Mouse (Mus musculus): ENCODE data around the gene Gm8180.
"Not testable (repeated sequence)": the region's sequence is repeated elsewhere in the genome, so short reads cannot be mapped to it uniquely, and the experiment has no call there.

The Gm8180 gene

GRCm38 (mm10) chr14:43784645-43785044 is at the start of gene Gm8180:
TSS of gene Gm8180 (minus strand) at chr14:43784745.
- DNase-seq (ENCODE audit: low spot score): not testable (repeated sequence)

- not testable (repeated sequence) for DNase-seq (ENCODE audit: low spot score)
Measured at GRCm38 (mm10) chr14:43830385-43830784, 45.8 kb upstream of the Gm8180 start.

GRCm38 (mm10) chr14:43824176-43824575 is 39.6 kb upstream of the Gm8180 start:
- DNase-seq (ENCODE audit: low spot score): not testable (repeated sequence)

GRCm38 (mm10) chr14:43821869-43822268 is 37.3 kb upstream of the Gm8180 start:
- not testable (repeated sequence) for DNase-seq (ENCODE audit: low spot score)

- DNase-seq (ENCODE audit: low spot score): peak; percentile 9
Measured at GRCm38 (mm10) chr14:43812458-43812857, 27.9 kb upstream of the Gm8180 start.

GRCm38 (mm10) chr14:43808142-43808541 is 23.6 kb upstream of the Gm8180 start:
- not testable (repeated sequence) for DNase-seq (ENCODE audit: low spot score)

GRCm38 (mm10) chr14:43804435-43804834 is 19.9 kb upstream of the Gm8180 start:
- DNase-seq (ENCODE audit: low spot score): not testable (repeated sequence)

GRCm38 (mm10) chr14:43796905-43797470 is 12.4 kb upstream of the Gm8180 start:
- peak; percentile 28 for DNase-seq (ENCODE audit: low spot score)

- no peak for DNase-seq (ENCODE audit: low spot score)
Measured at GRCm38 (mm10) chr14:43796069-43796904, 11.7 kb upstream of the Gm8180 start.

GRCm38 (mm10) chr14:43793811-43794210 is 9.3 kb upstream of the Gm8180 start:
- DNase-seq (ENCODE audit: low spot score): not testable (repeated sequence)

- DNase-seq (ENCODE audit: low spot score): not testable (repeated sequence)
Measured at GRCm38 (mm10) chr14:43747566-43747965, 37.0 kb downstream of the Gm8180 start, which contains the start of gene Gm6526. TSS of gene Gm6526 (plus strand) at chr14:43747866.
